Mouse (Mus musculus): ENCODE data around the gene Fam3c.

The Fam3c gene

DNA sequence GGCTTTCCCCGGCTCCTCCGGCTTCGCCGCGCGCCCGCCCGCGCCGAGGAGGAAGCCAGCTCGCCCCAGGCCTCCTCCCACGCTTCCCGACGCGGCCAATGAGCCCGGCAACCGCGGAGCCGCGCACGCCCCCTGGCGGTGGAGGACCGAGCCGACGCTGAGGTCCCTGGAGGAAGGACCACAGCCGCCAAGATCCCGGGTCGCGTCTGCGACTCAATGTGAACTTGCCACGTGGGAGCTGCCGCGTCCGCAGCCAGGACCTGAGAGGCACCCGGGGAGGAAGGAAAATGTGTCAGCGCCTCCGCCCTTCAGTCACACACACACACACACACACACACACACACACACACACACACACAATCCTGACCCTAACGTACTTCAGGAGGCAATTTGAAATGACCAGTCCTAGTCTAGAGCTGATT is at the start of gene Fam3c:
Gene Fam3c (minus strand): TSS at position 158 of the 422 bp plus-strand sequence.
- peak; percentile 96 for DNase-seq (ENCODE audit: low read depth, low spot score)

DNA sequence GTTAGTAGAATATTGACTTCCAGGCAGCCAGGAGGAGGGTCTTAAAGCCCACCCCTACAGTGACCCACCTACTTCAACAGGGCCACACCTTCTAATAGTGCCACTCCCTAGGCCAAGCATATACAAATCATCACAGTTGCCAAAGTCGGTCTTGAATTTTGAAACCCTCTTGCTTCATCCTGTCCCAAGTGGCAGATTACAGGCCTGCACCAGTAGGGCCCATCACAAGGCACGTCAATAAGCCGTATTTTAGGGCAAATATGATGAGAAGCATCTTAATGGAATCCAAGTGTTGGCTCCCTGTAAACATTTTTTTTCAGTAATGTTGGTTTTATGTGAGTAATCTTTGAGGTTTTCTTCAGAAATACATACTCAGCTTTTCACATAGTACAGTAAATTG is 49.0 kb upstream of the Fam3c start:
- DNase-seq (ENCODE audit: low read depth, low spot score), result no peak

DNA sequence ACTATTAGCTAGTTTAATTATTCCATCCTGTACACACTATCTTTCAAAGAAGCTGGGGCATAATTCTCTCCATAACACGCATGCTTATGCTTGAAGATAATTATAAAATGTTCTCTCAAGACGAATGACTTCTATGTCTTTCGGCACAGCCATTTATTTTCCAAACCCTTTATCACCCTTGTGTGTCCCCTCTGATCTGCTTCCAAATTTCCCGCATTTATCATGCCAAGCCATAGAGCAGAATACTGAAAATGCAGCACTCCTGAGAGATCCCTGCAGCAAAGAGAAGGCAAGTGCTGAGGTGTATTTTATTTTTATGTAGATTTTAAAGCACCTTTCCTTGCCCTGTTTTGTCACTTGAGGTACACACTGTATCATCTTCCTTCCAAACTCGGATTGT is 47.7 kb upstream of the Fam3c start:
- no peak for DNase-seq (ENCODE audit: low read depth, low spot score)

DNA sequence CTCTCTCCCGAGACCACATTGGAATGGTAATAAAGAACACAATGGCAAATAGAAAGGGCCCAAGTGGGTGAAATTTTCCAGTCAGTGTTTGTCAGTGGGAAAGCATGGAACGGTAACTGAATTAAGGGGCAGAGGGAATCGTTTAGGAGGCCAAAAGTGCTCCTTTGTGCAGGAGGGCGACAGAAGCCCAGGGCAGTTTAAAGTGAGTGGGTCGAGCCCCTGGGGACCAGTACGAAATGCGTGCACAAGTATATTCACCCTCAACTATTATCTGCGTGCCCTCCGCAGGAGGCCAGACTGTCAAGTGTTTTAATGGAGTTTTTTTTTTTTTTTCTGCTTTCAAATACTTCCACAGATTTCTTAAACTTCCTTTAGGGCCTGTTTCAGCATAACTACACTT is 47.3 kb upstream of the Fam3c start:
- peak; percentile 8 for DNase-seq (ENCODE audit: low read depth, low spot score)

DNA sequence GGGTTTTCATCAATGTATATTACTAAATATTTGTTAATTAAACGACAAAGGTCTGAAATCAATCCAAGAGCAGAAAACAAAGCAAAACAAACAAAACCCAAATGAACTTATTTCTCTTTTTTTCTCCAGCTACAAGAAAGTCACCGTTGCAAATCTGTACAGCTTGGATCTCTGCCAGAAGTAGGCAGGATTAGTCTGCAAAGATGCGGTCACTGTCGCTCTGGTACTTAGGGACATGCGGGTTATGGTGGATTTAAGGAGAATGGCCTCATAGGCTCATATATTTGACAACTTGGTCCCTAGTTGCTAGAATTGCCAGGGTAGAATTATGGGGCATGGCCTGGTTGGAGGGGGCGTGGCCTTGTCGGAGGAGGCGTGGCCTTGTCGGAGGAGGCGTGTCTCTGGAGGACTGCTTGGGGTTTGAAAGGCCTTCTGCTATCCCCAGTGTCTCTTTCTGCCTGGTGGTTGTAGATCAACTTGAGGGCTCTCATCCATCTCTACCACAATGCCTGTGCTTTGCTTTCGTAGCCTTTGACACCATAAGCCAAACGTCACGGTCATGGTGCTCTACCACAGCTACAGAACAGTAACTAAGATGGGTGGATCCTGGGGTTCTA is 46.6 kb upstream of the Fam3c start:
- peak; percentile 12 for DNase-seq (ENCODE audit: low read depth, low spot score)

DNA sequence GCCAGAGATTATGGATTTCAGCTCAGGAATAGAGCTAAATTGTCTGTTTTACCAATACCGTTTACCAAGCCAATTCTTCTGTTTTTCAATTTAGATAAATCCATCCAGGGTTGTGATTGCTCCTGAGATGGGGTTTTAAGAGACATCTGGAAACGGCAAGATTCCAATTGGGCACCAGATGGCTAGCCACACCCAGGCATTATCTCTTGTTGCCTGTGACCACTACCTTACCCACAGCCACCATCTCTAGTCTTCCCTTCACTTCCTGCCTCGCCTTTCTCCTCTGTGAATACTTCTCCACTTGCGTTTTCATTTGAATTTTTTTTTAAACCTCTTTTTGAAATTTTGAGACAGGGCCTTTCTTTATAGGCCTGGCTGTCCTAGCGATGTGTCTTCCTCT is 46.0 kb upstream of the Fam3c start:
- DNase-seq (ENCODE audit: low read depth, low spot score), result no peak

DNA sequence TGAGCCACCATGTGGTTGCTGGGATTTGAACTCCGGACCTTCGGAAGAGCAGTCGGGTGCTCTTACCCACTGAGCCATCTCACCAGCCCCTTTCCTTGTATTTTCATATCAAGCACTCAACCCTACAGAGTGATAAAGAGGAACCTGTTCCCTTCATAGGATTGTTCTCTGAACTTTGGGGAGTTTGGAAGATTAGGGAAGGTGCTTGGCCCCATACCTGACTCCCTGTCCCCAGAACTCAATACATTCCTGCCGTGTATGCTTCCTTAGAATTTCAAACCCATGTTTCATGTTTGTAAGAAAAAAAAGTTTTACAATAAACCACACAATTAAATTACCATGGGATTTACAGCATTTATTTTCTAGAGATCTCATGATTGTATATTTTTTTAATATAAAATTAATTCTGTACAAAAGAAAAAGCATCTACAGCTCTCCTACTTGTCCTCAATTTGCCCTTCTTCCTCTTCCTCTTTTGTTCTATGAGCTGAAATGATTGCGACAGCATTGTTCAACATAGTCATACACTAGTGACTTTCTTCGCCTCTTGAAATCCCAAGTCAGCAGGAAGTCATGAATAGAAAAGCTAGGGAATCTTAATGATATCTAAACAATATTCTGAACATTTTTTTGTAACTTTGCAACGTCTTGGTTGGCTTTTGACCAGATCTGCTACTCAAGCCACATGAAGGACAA is 42.2 kb upstream of the Fam3c start:
- no peak for DNase-seq (ENCODE audit: low read depth, low spot score)

DNA sequence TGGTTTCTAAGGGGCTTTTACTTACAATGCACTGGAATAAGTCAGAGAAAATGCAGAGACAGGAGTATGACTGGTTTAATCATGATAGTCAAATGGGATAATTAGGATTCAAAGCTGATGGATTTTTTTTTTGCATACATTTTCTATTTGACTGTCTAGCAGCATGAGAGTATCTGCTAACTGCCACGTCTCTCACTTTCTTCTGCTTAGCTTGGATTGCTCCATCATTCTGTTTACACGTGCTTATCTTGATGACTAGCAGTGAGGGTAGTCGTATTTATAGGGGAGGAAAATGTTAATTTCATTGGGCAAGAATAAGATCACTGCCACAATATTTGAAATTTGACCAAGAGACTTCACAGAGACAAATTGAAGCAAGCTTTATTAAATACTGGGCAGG is 39.2 kb upstream of the Fam3c start:
- DNase-seq (ENCODE audit: low read depth, low spot score), result no peak

DNA sequence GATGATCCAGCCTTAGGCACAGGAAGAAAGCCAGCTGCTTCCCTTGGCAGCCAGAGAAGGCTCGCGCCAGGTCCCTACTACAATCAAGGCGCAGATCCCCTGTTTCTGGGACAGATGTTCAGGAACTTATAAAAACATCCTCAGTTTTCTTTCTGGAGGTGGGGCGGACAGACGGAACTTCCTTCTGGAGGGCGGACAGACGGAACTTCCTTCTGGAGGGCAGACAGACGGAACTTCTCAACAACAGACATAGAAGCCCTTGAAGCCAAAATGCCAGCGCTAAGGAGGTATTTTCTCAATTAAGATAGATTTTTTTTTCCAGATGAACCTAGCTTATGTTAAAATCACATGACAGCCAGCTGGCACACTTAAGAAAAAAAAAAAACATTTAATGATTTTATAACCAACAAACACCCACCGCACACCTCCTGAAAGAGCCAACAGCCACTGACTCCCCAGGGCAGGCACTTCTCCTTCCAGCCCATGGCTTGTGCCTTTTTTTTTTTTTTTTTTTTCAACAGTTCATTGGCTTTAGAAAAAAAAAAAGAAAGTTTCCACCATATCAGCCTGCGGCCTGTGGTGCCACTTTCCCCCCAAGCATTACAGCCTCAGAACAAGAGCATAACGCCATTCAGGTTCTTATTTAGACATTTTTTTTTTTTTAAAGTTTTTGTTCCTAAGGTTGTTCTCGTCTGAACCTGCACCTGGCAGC is 34.8 kb upstream of the Fam3c start:
- DNase-seq (ENCODE audit: low read depth, low spot score), result no peak

DNA sequence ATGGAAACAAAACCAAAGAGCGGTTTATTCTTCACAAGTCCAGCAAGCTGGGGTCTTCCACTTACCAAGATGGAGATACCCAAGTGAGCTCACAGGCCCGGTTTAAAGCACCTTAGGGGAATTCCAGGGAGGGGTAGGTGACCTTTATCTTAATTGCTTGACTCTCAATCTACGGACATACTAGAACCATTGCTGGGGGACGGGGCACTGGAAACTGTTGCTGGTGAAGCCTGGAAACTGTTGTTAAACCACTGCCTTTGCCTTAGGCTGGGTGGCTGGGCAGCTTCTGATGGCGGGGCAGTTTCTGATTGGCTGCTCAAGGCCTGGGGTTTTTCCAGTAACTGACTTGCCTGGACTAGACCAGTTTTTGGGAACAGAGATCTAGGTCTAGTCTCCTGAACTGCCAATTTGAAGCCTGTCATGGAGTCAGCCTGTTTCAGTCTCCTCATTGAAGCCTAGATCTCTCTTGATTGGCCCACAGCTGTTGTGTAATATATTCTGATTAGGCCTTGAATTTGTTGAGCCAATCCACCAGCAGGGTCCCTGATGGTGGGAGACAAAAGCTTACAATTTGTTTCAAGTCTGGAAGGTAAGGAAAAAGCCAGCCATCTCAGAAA is 29.3 kb upstream of the Fam3c start:
- no peak for DNase-seq (ENCODE audit: low read depth, low spot score)

DNA sequence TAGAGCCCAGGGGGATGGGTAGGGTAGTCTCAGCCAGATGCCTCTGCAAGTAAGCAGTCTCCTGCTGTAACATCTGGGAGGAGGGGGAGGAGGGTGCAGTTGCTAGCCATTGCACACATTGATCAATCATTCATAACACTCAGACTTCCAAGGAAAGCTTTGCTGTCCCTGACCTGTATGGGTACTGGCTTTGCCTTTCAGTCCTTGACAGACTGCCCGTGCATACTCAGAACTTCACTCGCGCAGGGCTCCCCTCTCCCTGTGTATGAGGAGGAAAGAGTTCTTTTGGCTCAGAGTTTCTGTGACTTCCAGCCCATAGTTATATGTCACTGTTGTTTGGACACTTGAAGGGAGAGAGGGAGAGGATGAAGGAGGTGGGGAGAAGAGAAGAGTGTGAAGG is 24.2 kb upstream of the Fam3c start:
- no peak for DNase-seq (ENCODE audit: low read depth, low spot score)

DNA sequence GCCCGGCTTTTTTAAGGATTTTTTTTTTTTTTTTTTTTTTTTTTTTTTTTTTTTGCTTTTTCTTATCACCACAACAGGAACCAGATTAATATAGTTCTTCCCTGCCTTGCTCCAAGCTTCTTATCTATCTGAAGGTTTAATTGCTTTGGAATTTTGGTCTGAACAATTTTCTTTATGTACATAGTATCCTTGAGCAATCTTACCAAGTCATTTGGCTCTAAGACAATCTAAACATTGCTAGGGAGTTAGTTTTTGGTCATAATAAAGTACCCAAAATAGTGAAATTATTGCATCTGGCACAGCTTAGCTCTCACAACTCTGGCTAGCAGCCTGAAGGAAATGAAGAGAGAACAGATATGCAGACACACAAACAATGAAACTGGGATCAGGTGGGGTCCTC is 23.8 kb upstream of the Fam3c start:
- no peak for DNase-seq (ENCODE audit: low read depth, low spot score)

DNA sequence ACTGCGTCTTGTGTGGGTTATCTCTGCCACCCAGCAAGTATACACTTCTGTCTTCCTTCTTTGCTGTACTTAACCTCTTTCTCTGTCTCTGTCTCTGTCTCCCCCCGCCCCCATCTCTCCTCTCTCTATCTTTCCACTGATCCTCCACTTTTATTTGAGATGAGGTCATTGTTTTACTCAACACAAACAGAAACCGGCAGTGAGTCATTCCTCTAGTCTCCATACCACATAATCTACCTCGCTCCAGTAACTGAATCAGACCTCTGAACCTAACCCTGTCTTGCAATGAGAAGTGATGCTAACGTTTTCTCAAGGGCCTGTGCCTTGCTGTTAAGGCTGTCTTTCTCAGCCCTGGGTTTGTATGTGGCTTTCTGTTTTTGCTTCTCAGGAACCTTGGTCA is 22.4 kb upstream of the Fam3c start:
- DNase-seq (ENCODE audit: low read depth, low spot score), result no peak

DNA sequence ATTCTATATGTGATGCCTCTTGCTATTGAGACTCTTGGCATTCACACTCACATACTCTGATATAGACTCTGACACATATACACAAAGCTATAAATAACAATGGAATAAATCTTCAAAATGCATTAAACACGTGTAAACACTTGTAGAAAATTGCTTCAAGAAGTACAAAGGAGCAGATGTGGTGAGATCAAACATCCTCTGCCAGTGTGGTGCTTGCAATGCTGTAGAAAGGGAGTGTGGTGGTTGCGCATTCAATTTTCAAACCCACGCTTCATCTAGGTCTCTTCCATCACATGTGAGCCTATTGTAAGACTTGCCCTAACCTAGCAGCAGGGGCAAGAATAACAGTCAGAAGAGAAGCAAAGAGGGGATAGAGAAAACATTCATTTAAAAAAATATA is 18.7 kb upstream of the Fam3c start:
- no peak for DNase-seq (ENCODE audit: low read depth, low spot score)

DNA sequence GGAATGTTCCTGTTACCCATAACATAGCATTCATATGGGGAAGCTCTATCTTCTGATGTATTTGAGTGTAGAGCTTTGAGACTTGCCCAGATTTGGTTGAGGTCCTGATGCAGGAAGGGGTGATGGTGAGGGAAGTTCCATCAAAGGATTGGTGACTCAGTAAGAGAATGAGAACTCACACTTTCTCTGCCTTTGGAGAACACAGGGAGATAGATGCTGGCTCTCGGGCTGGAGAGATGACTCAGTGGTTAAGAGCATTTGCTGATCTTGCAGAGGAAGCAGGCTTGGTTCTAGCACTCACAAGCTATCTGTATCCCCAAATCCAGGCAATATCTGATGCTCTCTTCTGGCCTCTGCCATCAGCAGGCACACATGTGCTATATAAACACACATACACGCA is 17.4 kb upstream of the Fam3c start:
- no peak for DNase-seq (ENCODE audit: low read depth, low spot score)

DNA sequence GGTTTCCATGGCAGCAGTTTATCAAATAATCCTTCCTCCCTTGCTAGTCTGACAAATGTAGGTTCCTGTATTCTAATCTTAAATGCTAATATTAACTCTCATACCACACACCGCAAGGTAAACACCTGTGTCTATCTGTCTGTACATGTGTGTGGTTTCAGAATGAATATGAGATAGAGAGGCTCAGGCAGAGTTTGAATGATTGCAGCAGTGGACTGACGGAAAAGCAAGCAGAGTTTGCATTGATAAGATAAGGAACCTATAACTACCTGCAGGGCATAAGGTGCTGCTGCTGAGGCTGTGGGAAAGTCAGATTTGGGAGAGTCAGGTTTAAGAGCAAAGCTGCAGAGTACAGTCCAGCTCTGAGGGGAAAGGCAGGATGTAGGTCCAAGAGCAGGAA is 10.9 kb upstream of the Fam3c start:
- DNase-seq (ENCODE audit: low read depth, low spot score), result no peak

DNA sequence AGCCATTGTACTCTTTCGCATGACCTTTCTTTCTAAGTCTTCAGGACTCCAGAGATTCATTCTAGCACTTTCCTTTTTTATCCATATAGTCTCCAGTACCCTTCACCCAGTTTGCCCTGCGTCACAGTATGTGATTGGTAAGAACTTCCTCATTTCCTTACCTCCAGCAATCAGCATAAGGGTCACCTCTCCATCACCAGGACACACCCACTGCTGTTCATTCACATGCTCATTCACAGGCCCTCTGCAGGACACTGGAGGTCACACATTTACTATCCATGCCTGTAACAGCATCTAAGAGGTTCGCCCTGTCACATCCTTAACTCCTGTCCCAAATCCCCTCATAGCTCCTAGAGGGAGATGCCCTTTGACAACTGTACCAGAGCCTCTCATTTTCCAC is 7.5 kb upstream of the Fam3c start:
- DNase-seq (ENCODE audit: low read depth, low spot score), result no peak

DNA sequence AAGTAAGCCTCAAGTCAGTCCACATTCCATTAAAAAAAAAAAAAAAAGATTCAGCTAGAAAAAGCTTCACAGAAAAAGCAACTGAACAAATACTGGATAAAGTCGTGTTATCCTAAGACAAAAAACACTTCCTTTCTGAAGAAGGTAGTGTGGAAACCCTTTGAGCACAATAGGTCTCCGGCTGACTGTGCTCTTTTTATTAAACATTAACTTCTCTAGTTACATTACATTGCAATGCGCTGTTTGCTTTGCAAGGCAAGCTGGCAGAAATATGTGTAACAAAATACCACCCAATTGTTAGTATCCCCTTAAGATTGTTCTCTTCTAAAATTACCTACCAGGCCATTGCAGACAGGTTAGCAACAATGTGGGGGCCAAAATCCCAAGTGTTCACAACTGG is 5.9 kb upstream of the Fam3c start:
- no peak for DNase-seq (ENCODE audit: low read depth, low spot score)

DNA sequence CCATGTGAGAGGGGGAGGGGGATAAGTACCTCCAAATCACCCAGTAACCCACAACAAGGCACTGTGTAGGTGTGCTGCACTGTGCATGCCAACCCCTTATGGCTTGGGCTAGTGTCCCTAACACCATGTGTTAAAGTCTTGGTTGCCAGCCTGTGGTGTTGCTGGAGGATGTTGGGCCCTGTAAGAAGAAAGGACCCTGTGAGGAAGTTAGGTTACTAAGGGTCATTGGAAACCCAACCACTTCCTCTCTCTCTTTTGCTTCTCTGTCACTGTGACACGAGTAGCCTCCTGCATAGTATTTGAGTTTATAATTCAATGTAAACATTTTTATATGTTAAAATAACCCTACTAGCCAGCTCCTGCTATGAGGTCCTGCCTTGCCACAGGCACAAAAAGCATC is 3.0 kb upstream of the Fam3c start:
- no peak for DNase-seq (ENCODE audit: low read depth, low spot score)

DNA sequence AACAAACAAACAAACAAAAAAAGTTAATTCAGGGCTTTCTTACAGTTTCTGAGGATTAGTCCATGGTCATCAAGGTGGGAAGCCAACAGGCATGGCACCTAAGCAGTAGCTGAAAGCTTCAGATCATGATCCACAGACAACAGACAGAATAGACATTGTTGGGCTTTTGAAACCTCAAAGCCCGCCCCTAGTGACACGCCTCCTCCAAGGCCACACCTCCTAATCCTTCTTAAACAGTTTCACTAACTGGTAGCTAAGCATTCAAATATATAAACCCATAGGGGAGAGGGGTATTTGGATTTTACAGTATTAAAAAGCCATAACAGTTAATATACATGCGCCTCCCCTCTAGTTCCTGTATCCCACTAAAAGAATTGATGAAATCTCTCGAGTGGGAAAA is 1.3 kb upstream of the Fam3c start:
- no peak for DNase-seq (ENCODE audit: low read depth, low spot score)

DNA sequence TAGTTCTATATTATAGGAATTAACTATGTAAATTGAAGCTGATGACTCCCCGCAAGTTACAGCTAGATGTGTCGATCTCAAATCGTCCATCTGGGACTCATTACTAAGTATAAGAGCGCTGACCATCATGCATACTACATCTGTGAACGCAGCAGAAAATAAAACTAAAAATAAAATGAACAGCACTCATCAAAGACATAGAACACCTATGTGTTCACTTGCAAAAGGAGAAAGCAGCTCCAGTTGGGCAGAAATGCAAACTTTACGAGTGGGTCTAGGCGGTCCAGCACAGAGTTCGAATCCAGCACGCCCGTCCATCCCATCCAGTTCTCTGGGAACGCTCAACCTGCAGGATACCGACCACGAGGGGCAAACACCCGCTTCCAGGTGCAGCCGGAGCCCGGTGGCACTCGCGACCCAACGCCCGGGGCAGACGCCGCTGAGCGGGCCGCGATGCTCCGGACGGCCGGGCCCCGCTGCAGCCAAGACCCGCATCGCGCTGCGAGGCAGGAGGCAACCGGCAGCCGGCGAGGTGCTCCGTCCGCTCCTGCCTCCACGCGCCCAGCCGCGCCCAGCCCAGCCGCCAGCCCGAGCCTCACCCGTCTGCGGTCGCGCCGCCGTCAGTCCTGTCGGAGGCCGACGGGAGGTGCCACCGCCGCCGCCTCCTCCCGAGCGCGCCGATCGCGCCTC is 502 bp downstream of the Fam3c start:
- DNase-seq (ENCODE audit: low read depth, low spot score), result no peak

DNA sequence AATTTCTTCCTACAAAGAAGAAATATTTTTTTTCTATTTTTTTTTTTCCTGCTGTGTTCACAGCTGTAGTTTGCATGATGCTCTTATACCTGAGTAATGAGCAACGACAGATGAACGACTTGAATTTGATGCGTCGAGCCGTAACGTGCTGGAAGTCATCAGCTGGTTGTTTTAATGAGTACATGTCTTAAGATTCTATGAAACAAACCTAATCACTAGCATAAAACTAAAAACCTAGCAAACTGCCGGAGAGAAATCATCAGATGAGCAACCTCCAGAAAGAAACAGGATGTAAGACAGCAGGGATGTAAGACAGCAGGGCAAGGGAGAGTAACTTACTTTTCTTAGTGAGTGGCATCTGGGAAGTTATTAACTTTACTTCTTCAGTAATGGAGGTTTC is 1.4 kb downstream of the Fam3c start:
- DNase-seq (ENCODE audit: low read depth, low spot score), result no peak

Data from mesoderm, embryonic 11.5 days (tissue).